Mouse (Mus musculus): ENCODE results near the gene Gm9573. TPM values are rescaled to one million over a fixed set of nuclear protein-coding genes. Genes with fewer than 3 reads are reported as not detected.
A peak's percentile ranks its signal among the peaks of the same experiment; 100 is the strongest.

Gm9573 gene
- polyA plus RNA-seq, 1 experiment from 2014 or later: not detected

DNA sequence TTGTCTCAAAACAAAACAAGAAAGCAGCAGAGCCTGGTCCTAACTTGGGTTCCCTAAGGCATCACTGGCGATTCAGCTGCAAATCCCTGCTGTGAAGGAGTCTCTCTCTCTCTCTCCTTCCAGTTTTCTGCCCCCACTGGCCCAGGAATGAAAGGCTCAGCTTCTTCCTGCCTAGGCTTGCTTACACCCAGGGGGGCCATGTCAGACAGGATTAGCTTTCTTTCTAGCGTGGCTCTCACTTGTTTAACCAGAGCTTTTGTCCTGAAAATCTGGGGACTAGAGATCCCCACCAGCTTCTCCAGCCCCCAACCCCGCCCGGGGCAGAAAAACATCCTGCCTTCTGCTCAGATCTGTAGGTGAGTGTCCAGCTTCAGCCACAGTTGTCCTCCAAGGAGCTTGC lies 38.0 kb downstream of the Gm9573 start:
- Histone ChIP-seq H3K4me1 (ENCODE audit: control insufficient read depth, insufficient read depth, low read length) (peaks cover 4% of the 10 kb centered on the region; the same call in 1 of the 2 replicates), H3K36me3 (ENCODE audit: control insufficient read depth, insufficient read depth, low read length) (no peaks in the 10 kb centered on the region), H3K27me3 (ENCODE audit: control insufficient read depth, insufficient read depth, low read length) (no peaks in the 10 kb centered on the region; the same call in 1 of the 2 replicates), H3K4me2 (no peak overlapping the region), H3K27ac (ENCODE audit: low read depth, low read length) (no peak overlapping the region), H3K9ac (ENCODE audit: low read length) (no peak overlapping the region), H3K9me3 (ENCODE audit: control insufficient read depth, low read length) (no peaks in the 10 kb centered on the region), H3K4me3 (ENCODE audit: low read depth, low read length) (no peak overlapping the region)
- no peak for ATAC-seq (ENCODE audit: low FRiP score)
- peak; percentile 75 for DNase-seq (ENCODE audit: low spot score, missing footprints)
- 5% methylated on average over 4 of the region's 4 CpGs for WGBS

DNA sequence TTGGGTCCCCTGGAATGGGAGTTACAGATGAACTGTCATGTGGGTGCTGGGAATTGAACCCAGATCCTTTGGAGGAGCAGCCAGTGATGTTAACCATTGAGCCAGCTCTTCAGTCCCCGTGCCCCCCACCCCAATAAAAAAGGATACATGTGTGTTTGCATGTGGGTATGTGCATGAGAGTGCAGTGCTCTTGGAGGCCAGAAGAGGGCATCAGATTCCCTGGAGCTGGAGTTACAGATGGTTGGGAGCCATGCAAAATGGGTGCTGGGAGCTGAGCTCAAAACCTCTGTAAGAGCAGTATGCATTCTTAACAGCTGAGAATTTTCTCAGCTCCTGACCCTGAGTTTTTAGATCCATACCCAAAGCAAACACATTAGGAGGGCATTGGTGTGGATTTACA lies 39.1 kb downstream of the Gm9573 start:
- H3K9ac ChIP-seq (ENCODE audit: low read length): no peak overlapping the region
- 80% methylated on average over 1 of the region's 1 CpGs for WGBS
- ATAC-seq (ENCODE audit: low FRiP score) (no peak), DNase-seq (ENCODE audit: low spot score, missing footprints) (no peak)
- no peak overlapping the region for H3K27ac ChIP-seq (ENCODE audit: low read depth, low read length)
- H3K27me3 ChIP-seq (ENCODE audit: control insufficient read depth, insufficient read depth, low read length): no peaks in the 10 kb centered on the region; the same call in 1 of the 2 replicates
- H3K36me3 ChIP-seq (ENCODE audit: control insufficient read depth, insufficient read depth, low read length): no peaks in the 10 kb centered on the region
- no peak overlapping the region for H3K4me3 ChIP-seq (ENCODE audit: low read depth, low read length)
- no peaks in the 10 kb centered on the region for H3K9me3 ChIP-seq (ENCODE audit: control insufficient read depth, low read length)
- H3K4me1 ChIP-seq (ENCODE audit: control insufficient read depth, insufficient read depth, low read length): peaks cover 4% of the 10 kb centered on the region; the same call in 1 of the 2 replicates
- no peak overlapping the region for H3K4me2 ChIP-seq

DNA sequence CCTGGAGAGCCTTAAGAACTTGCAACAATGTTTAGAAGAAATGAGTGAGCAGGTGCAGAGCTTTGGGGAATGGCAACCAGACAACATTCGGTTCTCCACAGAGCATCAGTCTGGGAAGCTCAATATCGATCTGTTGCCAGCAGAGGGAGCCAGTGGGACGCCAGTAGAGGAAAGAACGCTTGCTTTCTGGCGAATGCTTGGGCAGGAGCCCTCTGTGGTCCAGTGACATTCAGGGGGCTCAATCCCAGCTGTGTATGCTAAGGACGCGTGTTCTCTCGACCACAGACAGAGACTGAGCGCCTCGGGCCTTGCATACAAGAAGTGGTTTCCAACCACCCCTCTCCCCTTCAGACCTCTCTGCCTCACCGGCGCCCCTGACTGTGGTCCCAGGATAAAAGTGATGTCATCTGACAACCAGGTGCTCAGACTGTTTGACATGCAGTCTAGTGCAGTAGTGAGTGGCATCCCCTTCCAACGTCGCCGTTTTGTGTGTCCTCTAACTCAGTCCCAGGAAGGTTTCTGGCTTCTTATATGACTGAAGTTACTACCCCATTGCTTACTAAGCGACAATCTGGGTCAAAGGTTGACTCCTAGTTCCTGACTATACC lies 42.0 kb downstream of the Gm9573 start:
- Histone ChIP-seq H3K27me3 (ENCODE audit: control insufficient read depth, insufficient read depth, low read length) (no peaks in the 10 kb centered on the region; the same call in 1 of the 2 replicates), H3K9ac (ENCODE audit: low read length) (no peak overlapping the region), H3K4me3 (ENCODE audit: low read depth, low read length) (no peak overlapping the region), H3K4me1 (ENCODE audit: control insufficient read depth, insufficient read depth, low read length) (peaks cover 4% of the 10 kb centered on the region; the same call in 1 of the 2 replicates), H3K27ac (ENCODE audit: low read depth, low read length) (no peak overlapping the region), H3K9me3 (ENCODE audit: control insufficient read depth, low read length) (no peaks in the 10 kb centered on the region), H3K4me2 (no peak overlapping the region), H3K36me3 (ENCODE audit: control insufficient read depth, insufficient read depth, low read length) (no peaks in the 10 kb centered on the region)
- 20% methylated on average over 16 of the region's 16 CpGs for WGBS
- DNase-seq (ENCODE audit: low spot score, missing footprints) (peak; percentile 97), ATAC-seq (ENCODE audit: low FRiP score) (0 out of 2 replicates have a peak, but pooled peaks have one; percentile 58)

DNA sequence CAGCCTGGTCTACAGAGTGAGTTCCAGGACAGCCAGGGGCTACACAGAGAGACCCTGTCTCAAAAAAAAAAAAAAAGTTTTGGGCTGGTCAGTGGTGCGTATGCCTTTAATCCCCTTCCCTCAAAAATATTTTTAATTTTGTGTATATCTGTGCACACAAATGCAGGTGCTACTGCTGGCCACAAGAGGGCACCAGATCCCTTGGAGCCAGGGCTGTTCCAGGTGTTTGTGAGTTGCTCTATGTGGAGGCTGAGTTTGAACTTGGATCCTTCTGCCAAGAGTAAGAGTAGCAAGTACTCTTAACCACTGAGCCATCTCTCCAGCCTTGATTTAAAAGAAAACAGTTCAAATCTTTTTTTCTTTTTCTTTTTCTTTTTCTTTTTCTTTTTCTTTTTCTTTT lies 43.5 kb downstream of the Gm9573 start:
- no peak overlapping the region for H3K4me2 ChIP-seq
- H3K9ac ChIP-seq (ENCODE audit: low read length): no peak overlapping the region
- H3K36me3 ChIP-seq (ENCODE audit: control insufficient read depth, insufficient read depth, low read length): no peaks in the 10 kb centered on the region
- no peaks in the 10 kb centered on the region for H3K4me1 ChIP-seq (ENCODE audit: control insufficient read depth, insufficient read depth, low read length)
- ATAC-seq (ENCODE audit: low FRiP score) (no peak), DNase-seq (ENCODE audit: low spot score, missing footprints) (no peak)
- no peaks in the 10 kb centered on the region for H3K9me3 ChIP-seq (ENCODE audit: control insufficient read depth, low read length)
- H3K4me3 ChIP-seq (ENCODE audit: low read depth, low read length): no peak overlapping the region
- WGBS: 97% methylated on average over 1 of the region's 1 CpGs
- no peak overlapping the region for H3K27ac ChIP-seq (ENCODE audit: low read depth, low read length)
- H3K27me3 ChIP-seq (ENCODE audit: control insufficient read depth, insufficient read depth, low read length): no peaks in the 10 kb centered on the region; the same call in 1 of the 2 replicates

DNA sequence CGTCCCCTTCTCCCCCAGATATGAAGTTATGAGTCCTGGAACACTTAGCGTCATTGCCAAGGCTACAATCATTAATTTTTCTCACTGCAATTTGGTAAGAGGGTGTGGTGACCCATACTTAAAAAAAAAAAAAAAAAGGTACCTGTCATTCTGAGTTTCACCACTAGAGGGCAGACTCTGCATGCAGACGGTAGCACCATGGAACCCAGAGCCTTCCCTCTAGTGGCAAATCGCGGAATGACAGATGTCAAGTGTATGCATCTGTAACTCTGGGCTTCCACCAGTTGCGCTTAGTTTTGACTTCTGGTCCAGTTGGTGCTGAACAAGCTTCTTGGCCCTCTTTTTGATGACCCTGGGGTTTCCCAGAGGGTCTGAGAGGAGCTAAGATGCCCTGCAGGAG lies 48.2 kb downstream of the Gm9573 start:
- no peak overlapping the region for H3K4me2 ChIP-seq
- no peaks in the 10 kb centered on the region for H3K36me3 ChIP-seq (ENCODE audit: control insufficient read depth, insufficient read depth, low read length)
- 0 out of 2 replicates have a peak, but pooled peaks cover 2% of the 10 kb centered on the region for H3K27me3 ChIP-seq (ENCODE audit: control insufficient read depth, insufficient read depth, low read length)
- H3K9me3 ChIP-seq (ENCODE audit: control insufficient read depth, low read length): no peaks in the 10 kb centered on the region
- H3K9ac ChIP-seq (ENCODE audit: low read length): no peak overlapping the region
- H3K4me1 ChIP-seq (ENCODE audit: control insufficient read depth, insufficient read depth, low read length): no peaks in the 10 kb centered on the region
- no peak overlapping the region for H3K27ac ChIP-seq (ENCODE audit: low read depth, low read length)
- H3K4me3 ChIP-seq (ENCODE audit: low read depth, low read length): no peak overlapping the region
- WGBS: 17% methylated on average over 6 of the region's 6 CpGs
- ATAC-seq (ENCODE audit: low FRiP score) (no peak; the same call in 1 of the 2 replicates), DNase-seq (ENCODE audit: low spot score, missing footprints) (peak; percentile 99)

DNA sequence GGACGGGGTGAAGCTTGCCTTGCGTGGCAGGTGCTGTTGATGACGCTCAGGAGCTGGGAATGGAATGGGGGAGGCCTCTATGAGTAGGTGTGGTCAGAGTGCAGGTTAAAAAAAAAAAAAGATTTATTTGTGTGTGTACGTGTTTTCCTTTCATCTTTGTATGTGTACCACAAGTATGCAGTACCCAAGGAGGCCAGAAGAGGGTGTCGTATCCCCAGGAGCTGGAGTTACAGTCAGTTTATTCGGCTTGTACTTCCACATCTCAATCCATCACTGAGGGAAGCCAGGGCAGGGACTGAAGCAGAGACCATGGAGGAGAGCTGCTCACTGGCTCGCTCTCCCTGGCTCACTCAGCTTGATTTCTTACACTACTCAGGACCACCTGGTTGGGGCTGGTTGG lies 55.0 kb downstream of the Gm9573 start:
- Histone ChIP-seq H3K36me3 (ENCODE audit: control insufficient read depth, insufficient read depth, low read length) (no peaks in the 10 kb centered on the region), H3K4me2 (no peak overlapping the region), H3K4me3 (ENCODE audit: low read depth, low read length) (no peak overlapping the region), H3K4me1 (ENCODE audit: control insufficient read depth, insufficient read depth, low read length) (peaks cover 6% of the 10 kb centered on the region; the same call in 1 of the 2 replicates), H3K9me3 (ENCODE audit: control insufficient read depth, low read length) (no peaks in the 10 kb centered on the region), H3K9ac (ENCODE audit: low read length) (no peak overlapping the region), H3K27ac (ENCODE audit: low read depth, low read length) (no peak overlapping the region), H3K27me3 (ENCODE audit: control insufficient read depth, insufficient read depth, low read length) (peaks cover 13% of the 10 kb centered on the region)
- ATAC-seq (ENCODE audit: low FRiP score): no peak
- 95% methylated on average over 7 of the region's 7 CpGs for WGBS
- no peak for DNase-seq (ENCODE audit: low spot score, missing footprints)

DNA sequence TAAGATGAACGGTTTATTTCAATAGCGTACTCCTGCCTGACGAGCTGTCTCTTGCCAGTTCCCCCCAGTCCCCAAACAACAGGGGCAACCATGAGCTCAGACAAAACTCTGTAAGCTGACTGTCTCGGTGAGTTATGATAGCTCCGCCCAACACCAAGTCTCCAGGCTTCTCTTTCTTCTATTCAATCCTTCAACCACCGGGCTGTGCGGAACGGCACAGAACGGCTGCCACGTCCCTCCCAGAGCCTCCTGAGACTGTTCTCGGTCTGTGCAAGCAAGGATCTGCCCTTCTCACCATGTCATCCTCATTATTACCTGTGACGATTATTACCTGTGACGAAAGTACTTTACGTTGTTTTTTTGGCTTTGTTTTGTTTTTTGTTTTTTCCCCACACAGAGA lies 55.6 kb downstream of the Gm9573 start:
- peaks cover 12% of the 10 kb centered on the region for H3K27me3 ChIP-seq (ENCODE audit: control insufficient read depth, insufficient read depth, low read length)

DNA sequence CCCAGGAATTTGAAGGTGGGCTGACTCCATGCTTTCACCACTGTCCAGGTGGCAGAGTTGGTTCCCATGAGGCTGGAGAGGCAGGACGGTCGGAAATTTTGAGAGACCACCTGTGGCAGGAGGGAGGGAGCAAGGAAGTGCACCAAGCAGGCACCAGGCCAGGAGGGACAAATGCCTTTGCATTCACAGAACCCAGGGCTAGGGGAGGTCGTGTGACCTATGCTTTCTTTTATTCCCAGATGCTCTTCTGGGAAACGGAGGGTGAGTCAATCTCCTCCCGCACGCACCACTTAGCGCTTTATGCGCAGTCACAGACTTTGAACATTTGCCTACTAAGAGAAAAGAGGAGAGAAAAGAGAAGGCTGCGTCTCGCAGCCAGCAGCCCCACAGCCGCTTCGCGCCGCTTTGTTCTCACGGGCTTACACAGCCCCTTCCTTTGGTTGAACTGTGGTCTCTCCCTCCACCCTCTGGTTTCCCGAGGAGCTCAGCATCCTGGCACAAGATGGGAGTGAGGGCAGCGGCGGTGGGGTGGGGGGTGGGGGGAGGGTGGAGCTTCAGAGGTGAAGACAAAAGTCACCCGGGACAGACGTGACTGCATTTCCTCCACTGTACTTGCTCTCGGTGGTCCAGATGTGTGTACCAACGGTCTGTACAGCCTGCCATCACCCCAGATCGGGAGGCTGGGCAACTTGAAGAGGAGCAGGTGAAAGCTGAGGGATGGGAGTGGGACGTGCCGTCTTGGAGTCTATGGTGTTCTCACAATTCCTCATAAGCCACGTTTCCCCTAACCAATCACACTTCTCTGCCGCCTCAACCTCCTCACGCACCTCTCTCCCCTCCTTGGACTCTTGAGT lies 57.1 kb downstream of the Gm9573 start:
- H3K4me2 ChIP-seq: peak overlapping the region; percentile 46
- H3K4me1 ChIP-seq (ENCODE audit: control insufficient read depth, insufficient read depth, low read length): peaks cover 6% of the 10 kb centered on the region; the same call in 1 of the 2 replicates
- H3K27me3 ChIP-seq (ENCODE audit: control insufficient read depth, insufficient read depth, low read length): peaks cover 11% of the 10 kb centered on the region
- WGBS: 2% methylated on average over 28 of the region's 28 CpGs
- H3K27ac ChIP-seq (ENCODE audit: low read depth, low read length): no peak overlapping the region
- peak overlapping the region; percentile 43 for H3K9ac ChIP-seq (ENCODE audit: low read length)
- H3K36me3 ChIP-seq (ENCODE audit: control insufficient read depth, insufficient read depth, low read length): no peaks in the 10 kb centered on the region
- no peaks in the 10 kb centered on the region for H3K9me3 ChIP-seq (ENCODE audit: control insufficient read depth, low read length)
- peak; percentile 93 for DNase-seq (ENCODE audit: low spot score, missing footprints)
- peak overlapping the region; percentile 12; the same call in 1 of the 2 replicates for H3K4me3 ChIP-seq (ENCODE audit: low read depth, low read length)
- ATAC-seq (ENCODE audit: low FRiP score): peak; percentile 77

More for the DNA sequence above, 55.6 kb downstream of the Gm9573 start:
- no peak for DNase-seq (ENCODE audit: low spot score, missing footprints)
- Histone ChIP-seq H3K27ac (ENCODE audit: low read depth, low read length) (no peak overlapping the region), H3K9me3 (ENCODE audit: control insufficient read depth, low read length) (no peaks in the 10 kb centered on the region), H3K36me3 (ENCODE audit: control insufficient read depth, insufficient read depth, low read length) (no peaks in the 10 kb centered on the region), H3K4me2 (no peak overlapping the region), H3K4me3 (ENCODE audit: low read depth, low read length) (no peak overlapping the region), H3K4me1 (ENCODE audit: control insufficient read depth, insufficient read depth, low read length) (peaks cover 6% of the 10 kb centered on the region; the same call in 1 of the 2 replicates), H3K9ac (ENCODE audit: low read length) (no peak overlapping the region)
- WGBS: 83% methylated on average over 14 of the region's 14 CpGs
- ATAC-seq (ENCODE audit: low FRiP score): no peak
